Mouse (Mus musculus) neural tube, embryonic 13.5 days (tissue): ENCODE data around the gene Gper1. TPM values are rescaled to one million over a fixed set of nuclear protein-coding genes. Genes with fewer than 3 reads are reported as not detected.
A peak's percentile ranks its signal among the peaks of the same experiment; 100 is the strongest.

Experiments
- ATAC-seq: fragments of 200-750 bp; cut with Nextera tagmentation; 2 replicates; pipeline ENCODE4 v1.8.0; 2017; ENCODE audit warnings: low read depth, mild to moderate bottlenecking, moderate TSS enrichment, moderate library complexity
- H3K27ac ChIP-seq: fragments of 300-500 bp; sonication (generic); replicated peaks from 2 replicates; pipeline ENCODE4 v1.5.1; 2015; ENCODE audit warnings: moderate library complexity, mild to moderate bottlenecking, inconsistent platforms
- H3K27me3 ChIP-seq: fragments of 300-500 bp; sonication (generic); 2 replicates; pipeline ENCODE4 v1.6.1; 2015; ENCODE audit warnings: mild to moderate bottlenecking, inconsistent platforms
- H3K36me3 ChIP-seq: fragments of 300-500 bp; sonication (generic); 2 replicates; pipeline ENCODE4 v1.6.1; 2015; ENCODE audit warnings: mild to moderate bottlenecking, inconsistent platforms
- H3K4me1 ChIP-seq: fragments of 300-500 bp; sonication (generic); replicated peaks from 2 replicates; pipeline ENCODE4 v1.6.1; 2015; ENCODE audit warnings: inconsistent platforms
- H3K4me2 ChIP-seq: fragments of 300-500 bp; sonication (generic); 2 replicates; pipeline ENCODE4 v1.6.1; 2015; ENCODE audit warnings: inconsistent platforms, mild to moderate bottlenecking, moderate library complexity
- H3K4me3 ChIP-seq: fragments of 300-500 bp; sonication (generic); 2 replicates; pipeline ENCODE4 v1.5.1; 2015; ENCODE audit warnings: mild to moderate bottlenecking, inconsistent platforms
- H3K9ac ChIP-seq: fragments of 300-500 bp; sonication (generic); 2 replicates; pipeline ENCODE4 v1.6.1; 2015; ENCODE audit warnings: moderate library complexity, mild to moderate bottlenecking, inconsistent platforms
- H3K9me3 ChIP-seq: fragments of 300-500 bp; sonication (generic); 2 replicates; pipeline ENCODE4 v1.6.1; 2016; ENCODE audit warnings: inconsistent platforms
- WGBS: fragments of 180-500 bp; shearing (Covaris S2); methylation state at CpG from one replicate; pipeline ENCODE4 v1.1.7; 2015; 5-methylcytosine and 5-hydroxymethylcytosine counted together
- polyA plus RNA-seq: library from polyadenylated mRNA; unstranded; fragments of >200 nt; fragmentation: Nextera tagmentation; extraction: Ambion mirVana; gene quantifications from 2 replicates; pipeline ENCODE4 v1.2.1, GENCODE M21; 2015

Gper1 gene
- polyA plus RNA-seq, 1 experiment from 2014 or later = 9.9 TPM

GRCm38 (mm10) chr5:139440926-139441725 lies 18.2 kb downstream of the Gper1 start:
- Histone ChIP-seq H3K36me3 (no peaks in the 10 kb centered on the region), H3K27ac (peak overlapping the region; percentile 67; the same call in 1 of the 2 replicates), H3K4me2 (no peak overlapping the region), H3K27me3 (no peaks in the 10 kb centered on the region), H3K9me3 (no peaks in the 10 kb centered on the region), H3K4me3 (no peak overlapping the region), H3K9ac (no peak overlapping the region), H3K4me1 (peaks cover 43% of the 10 kb centered on the region)
- ATAC-seq = no peak
- WGBS = 91% methylated on average over 11 of the region's 11 CpGs

DNA sequence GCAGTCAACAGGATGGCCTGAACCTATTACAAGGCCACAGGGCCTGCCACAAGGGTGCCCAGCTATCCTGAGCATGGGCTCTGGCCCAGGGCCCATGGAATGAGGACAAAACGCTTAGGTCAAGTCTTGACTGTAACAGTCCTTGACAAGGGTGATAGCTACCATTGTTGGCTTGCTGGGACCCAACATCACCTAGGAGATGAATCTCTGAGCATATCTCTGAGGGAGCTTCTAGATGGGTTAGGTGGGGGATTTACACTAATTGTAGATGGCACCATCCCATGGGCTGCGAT lies 18.7 kb downstream of the Gper1 start:
- H3K4me3 ChIP-seq = no peak overlapping the region
- no peak overlapping the region for H3K4me2 ChIP-seq
- H3K36me3 ChIP-seq = no peaks in the 10 kb centered on the region
- H3K27ac ChIP-seq = peak overlapping the region; percentile 67; the same call in 1 of the 2 replicates
- ATAC-seq = no peak
- no peak overlapping the region for H3K9ac ChIP-seq
- WGBS = 92% methylated on average over 2 of the region's 2 CpGs
- H3K4me1 ChIP-seq = peaks cover 42% of the 10 kb centered on the region
- no peaks in the 10 kb centered on the region for H3K9me3 ChIP-seq
- H3K27me3 ChIP-seq = no peaks in the 10 kb centered on the region

GRCm38 (mm10) chr5:139442428-139442827 lies 19.5 kb downstream of the Gper1 start:
- H3K9me3 ChIP-seq = no peaks in the 10 kb centered on the region
- peak overlapping the region; percentile 67 for H3K27ac ChIP-seq
- H3K4me2 ChIP-seq = no peak overlapping the region
- no peak for ATAC-seq
- no peaks in the 10 kb centered on the region for H3K27me3 ChIP-seq
- no peak overlapping the region for H3K9ac ChIP-seq
- H3K4me1 ChIP-seq = peaks cover 42% of the 10 kb centered on the region
- H3K36me3 ChIP-seq = no peaks in the 10 kb centered on the region
- 59% methylated on average over 12 of the region's 12 CpGs for WGBS
- H3K4me3 ChIP-seq = no peak overlapping the region

GRCm38 (mm10) chr5:139442962-139443361 lies 20.0 kb downstream of the Gper1 start:
- Histone ChIP-seq H3K27me3 (no peaks in the 10 kb centered on the region), H3K36me3 (no peaks in the 10 kb centered on the region), H3K4me2 (no peak overlapping the region), H3K4me1 (peaks cover 42% of the 10 kb centered on the region), H3K9me3 (no peaks in the 10 kb centered on the region), H3K9ac (no peak overlapping the region), H3K4me3 (no peak overlapping the region), H3K27ac (peak overlapping the region; percentile 67)
- WGBS = 76% methylated on average over 4 of the region's 4 CpGs
- no peak for ATAC-seq

GRCm38 (mm10) chr5:139445258-139445657 lies 22.3 kb downstream of the Gper1 start:
- no peak overlapping the region for H3K4me2 ChIP-seq
- 95% methylated on average over 8 of the region's 8 CpGs for WGBS
- ATAC-seq = no peak
- no peak overlapping the region for H3K4me3 ChIP-seq
- peaks cover 43% of the 10 kb centered on the region for H3K4me1 ChIP-seq
- no peak overlapping the region for H3K9ac ChIP-seq
- no peaks in the 10 kb centered on the region for H3K36me3 ChIP-seq
- H3K9me3 ChIP-seq = no peaks in the 10 kb centered on the region
- H3K27ac ChIP-seq = no peak overlapping the region
- no peaks in the 10 kb centered on the region for H3K27me3 ChIP-seq

DNA sequence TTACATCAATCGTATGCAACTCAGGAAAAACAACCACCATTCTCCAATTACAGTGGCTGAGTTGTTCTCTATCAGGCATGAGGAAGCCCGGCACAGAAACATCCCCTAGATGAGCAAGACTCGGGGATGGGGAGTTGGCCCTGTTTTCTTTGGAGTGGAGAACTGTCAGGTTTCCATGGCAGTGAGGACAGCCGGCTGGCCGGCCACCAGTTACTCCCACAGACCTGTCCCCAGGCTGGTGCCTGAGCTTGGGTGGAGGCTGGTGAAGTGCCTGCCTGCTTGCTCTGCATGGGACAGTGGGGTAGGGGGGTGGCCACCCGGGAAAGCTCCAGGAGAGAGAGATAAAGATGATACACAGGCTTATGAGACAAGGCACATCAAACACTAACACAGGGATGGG lies 25.1 kb downstream of the Gper1 start:
- Histone ChIP-seq H3K4me1 (peaks cover 33% of the 10 kb centered on the region), H3K27ac (no peak overlapping the region), H3K9me3 (no peaks in the 10 kb centered on the region), H3K27me3 (no peaks in the 10 kb centered on the region), H3K4me2 (no peak overlapping the region), H3K9ac (no peak overlapping the region), H3K36me3 (no peaks in the 10 kb centered on the region), H3K4me3 (no peak overlapping the region)
- ATAC-seq = no peak
- WGBS = 70% methylated on average over 6 of the region's 6 CpGs

GRCm38 (mm10) chr5:139449161-139449791 lies 26.3 kb downstream of the Gper1 start:
- Histone ChIP-seq H3K27me3 (no peaks in the 10 kb centered on the region), H3K4me1 (peaks cover 40% of the 10 kb centered on the region), H3K4me2 (no peak overlapping the region), H3K36me3 (0 out of 2 replicates have a peak, but pooled peaks cover 5% of the 10 kb centered on the region), H3K4me3 (no peak overlapping the region), H3K9me3 (no peaks in the 10 kb centered on the region), H3K27ac (peak overlapping the region; percentile 79), H3K9ac (peak overlapping the region; percentile 47)
- 38% methylated on average over 5 of the region's 5 CpGs for WGBS
- peak; percentile 76 for ATAC-seq

GRCm38 (mm10) chr5:139449926-139450325 lies 27.0 kb downstream of the Gper1 start:
- peak; percentile 80 for ATAC-seq
- peak overlapping the region; percentile 47 for H3K9ac ChIP-seq

DNA sequence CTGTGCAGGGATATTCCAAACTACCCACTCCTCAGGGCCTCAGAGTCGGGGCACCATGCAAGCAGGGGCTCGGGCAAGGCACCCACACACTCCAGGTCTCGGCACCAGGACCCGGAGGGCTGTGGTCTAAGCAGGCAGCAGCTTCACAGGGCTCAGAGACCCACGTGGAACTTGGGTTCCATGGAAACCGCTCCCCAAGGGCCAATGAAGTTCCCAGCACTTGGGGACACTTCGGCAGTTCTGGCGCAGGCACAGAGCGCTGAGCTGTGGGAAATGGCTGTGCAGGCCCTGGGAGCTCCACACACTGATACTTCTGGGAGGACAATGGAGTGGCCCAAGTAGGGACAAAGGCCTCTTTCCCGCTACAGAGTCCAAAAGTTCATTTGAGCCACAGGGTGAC lies 30.1 kb downstream of the Gper1 start:
- H3K4me2 ChIP-seq = no peak overlapping the region
- H3K27ac ChIP-seq = no peak overlapping the region; the same call in 1 of the 2 replicates
- H3K36me3 ChIP-seq = peaks cover 10% of the 10 kb centered on the region; the same call in 1 of the 2 replicates
- ATAC-seq = no peak
- H3K9me3 ChIP-seq = no peaks in the 10 kb centered on the region
- 81% methylated on average over 10 of the region's 10 CpGs for WGBS
- H3K4me1 ChIP-seq = peaks cover 32% of the 10 kb centered on the region
- H3K4me3 ChIP-seq = no peak overlapping the region
- no peaks in the 10 kb centered on the region for H3K27me3 ChIP-seq
- H3K9ac ChIP-seq = no peak overlapping the region

More at GRCm38 (mm10) chr5:139449926-139450325, 27.0 kb downstream of the Gper1 start:
- 18% methylated on average over 4 of the region's 4 CpGs for WGBS
- Histone ChIP-seq H3K36me3 (peaks cover 6% of the 10 kb centered on the region; the same call in 1 of the 2 replicates), H3K4me1 (peaks cover 40% of the 10 kb centered on the region), H3K9me3 (no peaks in the 10 kb centered on the region), H3K4me3 (no peak overlapping the region), H3K27ac (peak overlapping the region; percentile 79), H3K4me2 (no peak overlapping the region), H3K27me3 (no peaks in the 10 kb centered on the region)

GRCm38 (mm10) chr5:139455166-139455565 lies 32.2 kb downstream of the Gper1 start:
- Histone ChIP-seq H3K4me1 (peaks cover 28% of the 10 kb centered on the region), H3K4me3 (no peak overlapping the region), H3K9ac (no peak overlapping the region), H3K27me3 (no peaks in the 10 kb centered on the region), H3K36me3 (peaks cover 10% of the 10 kb centered on the region; the same call in 1 of the 2 replicates), H3K4me2 (no peak overlapping the region), H3K27ac (no peak overlapping the region), H3K9me3 (no peaks in the 10 kb centered on the region)
- ATAC-seq = no peak
- WGBS = 94% methylated on average over 12 of the region's 12 CpGs

DNA sequence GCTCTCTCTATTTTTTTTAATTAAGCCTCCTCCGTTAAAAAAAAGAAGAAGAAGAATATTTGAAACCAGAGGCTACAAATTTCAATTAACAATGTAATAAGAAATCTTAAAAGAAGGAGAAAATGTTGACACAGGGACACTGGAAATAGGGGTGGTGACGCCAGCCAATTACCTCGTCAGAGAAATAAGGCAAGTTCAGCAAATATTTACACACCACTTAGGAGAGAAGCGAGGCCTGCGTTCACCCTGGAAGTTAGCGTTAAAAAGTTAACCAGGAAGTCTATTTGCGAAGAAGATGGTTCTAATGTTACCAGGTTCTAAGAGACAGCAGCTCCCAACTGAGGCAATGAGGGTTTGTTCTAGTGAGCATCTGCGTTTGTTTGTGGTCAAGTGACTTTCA lies 34.3 kb downstream of the Gper1 start:
- 89% methylated on average over 8 of the region's 8 CpGs for WGBS
- H3K4me2 ChIP-seq = no peak overlapping the region
- no peak overlapping the region for H3K9ac ChIP-seq
- no peak overlapping the region for H3K4me3 ChIP-seq
- H3K36me3 ChIP-seq = peaks cover 10% of the 10 kb centered on the region; the same call in 1 of the 2 replicates
- no peaks in the 10 kb centered on the region for H3K27me3 ChIP-seq
- ATAC-seq = no peak
- H3K4me1 ChIP-seq = peaks cover 28% of the 10 kb centered on the region
- H3K27ac ChIP-seq = no peak overlapping the region
- H3K9me3 ChIP-seq = no peaks in the 10 kb centered on the region

DNA sequence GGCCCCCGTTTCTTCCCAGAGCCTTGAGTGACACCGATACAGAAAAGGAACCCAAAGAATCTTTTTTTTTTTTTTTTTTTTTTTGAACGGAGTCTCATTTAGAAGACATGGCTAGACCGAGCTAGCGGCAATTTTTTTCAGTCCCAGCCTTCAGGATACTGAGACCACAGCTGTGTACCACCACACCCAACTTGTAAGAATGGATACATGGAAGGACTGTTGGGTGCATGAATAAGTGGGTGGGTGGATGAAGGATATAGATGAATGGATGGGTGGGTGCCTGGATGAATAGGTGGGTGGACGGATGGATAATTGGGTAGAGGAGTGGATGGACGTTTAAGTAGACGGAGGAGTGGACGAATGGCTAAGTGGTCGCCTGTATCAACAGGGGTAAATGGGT lies 37.0 kb downstream of the Gper1 start:
- peak; percentile 47 for ATAC-seq

More for the DNA sequence above, 37.0 kb downstream of the Gper1 start:
- peak overlapping the region; percentile 78 for H3K4me2 ChIP-seq
- H3K4me3 ChIP-seq = peak overlapping the region; percentile 66
- H3K27ac ChIP-seq = no peak overlapping the region
- peaks cover 4% of the 10 kb centered on the region; the same call in 1 of the 2 replicates for H3K36me3 ChIP-seq
- peak overlapping the region; percentile 76 for H3K9ac ChIP-seq
- H3K9me3 ChIP-seq = no peaks in the 10 kb centered on the region
- H3K4me1 ChIP-seq = peaks cover 15% of the 10 kb centered on the region
- 8% methylated on average over 10 of the region's 10 CpGs for WGBS
- H3K27me3 ChIP-seq = no peaks in the 10 kb centered on the region
